Mouse (Mus musculus): ENCODE data around the gene Gadd45a.

Gadd45a gene

DNA sequence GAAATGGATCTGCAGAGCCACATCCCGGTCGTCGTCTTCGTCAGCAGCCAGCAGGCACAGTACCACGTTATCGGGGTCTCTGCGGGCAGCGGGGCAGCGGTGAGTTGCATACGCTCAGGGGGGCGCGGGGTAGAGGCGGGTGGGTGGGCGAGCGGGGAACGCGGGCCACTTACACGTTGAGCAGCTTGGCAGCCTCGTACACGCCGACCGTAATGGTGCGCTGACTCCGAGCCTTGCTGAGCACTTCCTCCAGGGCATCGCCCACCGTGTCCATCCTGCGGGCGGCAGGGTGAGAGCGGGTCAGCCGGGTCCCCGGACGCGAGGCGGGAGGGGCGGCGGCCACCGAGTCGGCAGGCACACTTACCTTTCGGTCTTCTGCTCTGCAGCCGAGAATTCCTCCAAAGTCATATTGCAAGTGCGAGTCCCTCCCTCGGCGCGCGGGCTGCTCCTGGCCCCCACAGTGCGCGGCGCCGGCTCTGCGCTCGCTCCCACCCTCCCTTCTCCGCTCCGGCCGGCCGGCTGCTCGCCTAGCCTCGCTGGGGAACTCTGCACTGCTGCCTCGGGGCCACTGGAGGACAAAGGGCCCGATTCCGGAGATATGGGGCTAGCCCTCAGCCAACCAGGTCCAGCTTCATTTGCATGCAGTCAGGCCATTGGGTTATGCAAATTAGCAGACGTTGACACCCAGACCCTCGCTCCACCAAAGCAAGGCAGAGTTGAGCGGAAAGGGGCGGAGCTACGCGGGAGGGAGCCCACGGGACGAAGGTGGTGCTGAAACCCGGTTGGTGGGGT is at the start of gene Gadd45a:
Gadd45a (minus strand) TSS at position 621 of the 792 bp plus-strand sequence.
- peak; percentile 98 to 99 for DNase-seq (ENCODE audit: inconsistent age in 2 of 2, low spot score in 1 of 2)

DNA sequence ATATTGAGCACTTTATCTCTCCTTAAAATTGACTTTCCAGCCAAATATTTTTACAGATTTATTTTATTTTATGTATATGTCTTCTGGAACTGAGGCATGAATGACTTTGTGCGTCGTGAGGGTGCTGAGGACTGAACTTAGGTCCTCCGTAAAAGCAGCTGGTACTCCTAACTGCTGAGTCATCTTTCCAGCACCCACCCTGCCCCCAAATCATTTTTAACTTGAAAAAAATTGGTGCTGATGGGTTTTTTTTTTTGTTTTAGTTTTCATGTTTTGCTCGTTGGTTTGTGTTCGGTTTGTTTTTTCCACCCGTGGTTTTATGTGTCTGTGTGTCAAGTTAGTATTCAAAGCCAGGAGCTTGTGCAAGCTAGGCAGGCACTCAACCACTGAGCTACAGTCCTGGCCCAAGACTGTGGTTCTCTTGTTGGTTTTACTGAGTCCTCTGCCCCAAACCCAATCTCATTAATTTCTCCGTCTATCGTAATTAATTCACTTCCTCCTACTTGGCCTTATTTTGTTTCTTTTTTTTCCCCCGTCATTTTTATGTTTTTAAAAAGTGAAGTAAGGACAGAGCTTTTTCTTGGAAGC is 48.7 kb upstream of the Gadd45a start:
- DNase-seq (ENCODE audit: inconsistent age in 2 of 2, low spot score in 1 of 2), result no peak

GRCm38 (mm10) chr6:67084465-67084864 is 47.2 kb upstream of the Gadd45a start:
- no peak for DNase-seq (ENCODE audit: inconsistent age in 2 of 2, low spot score in 1 of 2)

DNA sequence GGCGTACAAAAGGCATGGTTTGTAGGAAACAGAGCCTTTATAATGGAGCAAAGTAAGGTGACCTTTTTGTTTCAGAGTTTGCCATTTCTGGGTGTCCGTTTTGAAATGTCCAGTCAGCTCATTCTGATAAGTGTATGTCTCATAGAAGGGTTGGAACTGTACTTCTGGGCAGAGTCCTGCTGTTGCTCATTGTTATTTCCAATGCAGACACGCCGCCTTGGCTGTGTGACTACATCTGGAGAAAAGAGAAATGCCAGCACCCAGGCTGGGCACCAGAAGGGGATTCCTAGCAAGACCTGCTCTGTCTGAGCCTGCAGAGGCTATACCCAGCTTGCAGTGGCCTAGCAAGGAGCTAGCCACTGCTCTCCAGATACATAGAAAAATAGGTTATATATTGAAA is 43.9 kb upstream of the Gadd45a start:
- no peak for DNase-seq (ENCODE audit: inconsistent age in 2 of 2, low spot score in 1 of 2)

DNA sequence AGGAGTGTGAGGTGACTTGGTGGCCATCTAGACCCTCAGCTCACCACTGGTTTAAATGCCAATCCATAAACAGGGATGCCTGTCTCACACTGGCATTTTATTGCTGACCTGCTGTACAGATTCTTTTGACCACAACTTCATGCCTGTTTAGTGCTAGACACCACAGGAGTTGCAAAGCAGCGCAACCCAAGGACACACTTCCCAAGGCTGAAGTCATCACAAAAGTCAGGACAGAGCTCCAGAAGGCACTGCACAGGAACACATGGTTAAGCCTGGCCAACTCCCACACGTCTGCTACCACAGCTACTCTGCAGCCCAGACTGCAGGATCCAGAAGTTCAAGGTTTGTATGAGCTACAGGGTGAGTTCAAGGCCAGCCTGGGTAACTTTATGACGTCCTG is 40.8 kb upstream of the Gadd45a start:
- peak; percentile 80 to 81 for DNase-seq (ENCODE audit: inconsistent age in 2 of 2, low spot score in 1 of 2)

DNA sequence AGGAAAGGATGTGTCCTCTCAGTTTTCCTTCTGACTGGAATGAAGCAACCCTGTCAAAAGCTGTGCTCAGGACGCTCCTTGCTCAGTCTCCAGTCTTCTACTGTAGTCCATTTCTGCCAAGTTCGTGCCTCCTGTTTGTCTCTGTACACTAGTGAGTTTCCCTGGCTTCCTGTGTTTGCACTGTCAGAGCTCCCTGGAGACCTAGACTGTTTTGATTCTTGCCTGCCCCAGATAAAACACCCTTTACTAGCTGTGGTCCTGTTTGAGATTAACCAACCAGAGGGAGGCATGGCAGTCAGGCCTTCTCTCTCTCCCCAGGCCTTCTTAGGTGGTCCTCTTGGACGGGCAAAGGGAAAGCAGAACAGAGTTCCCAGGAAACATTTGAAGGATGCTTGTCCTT is 40.2 kb upstream of the Gadd45a start:
- DNase-seq (ENCODE audit: inconsistent age in 2 of 2, low spot score in 1 of 2), result peak in 1 of 2 experiments; percentile 53

- DNase-seq (ENCODE audit: inconsistent age in 2 of 2, low spot score in 1 of 2), result peak in 1 of 2 experiments; percentile 42
Observed at GRCm38 (mm10) chr6:67076348-67076747, 39.1 kb upstream of the Gadd45a start.

DNA sequence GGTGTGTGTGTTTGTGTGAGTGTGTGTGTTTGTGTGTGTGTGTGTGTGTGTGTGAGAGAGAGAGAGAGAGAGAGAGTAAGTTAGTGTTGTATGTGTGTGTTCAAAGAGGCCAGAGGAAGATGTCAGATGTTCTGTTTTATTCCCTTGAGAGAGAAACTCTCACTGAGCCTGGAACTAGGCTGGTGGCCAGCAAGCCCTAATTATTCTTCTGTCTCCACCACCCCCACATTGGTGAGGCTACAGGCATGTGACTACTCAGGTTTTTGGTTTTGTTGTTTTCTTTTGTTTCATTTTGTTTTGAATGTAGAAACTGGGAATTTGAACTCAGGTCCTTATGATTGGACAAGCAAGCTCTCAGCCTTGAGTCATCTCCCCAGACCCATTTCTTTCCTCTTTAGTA is 37.6 kb upstream of the Gadd45a start:
- no peak for DNase-seq (ENCODE audit: inconsistent age in 2 of 2, low spot score in 1 of 2)

GRCm38 (mm10) chr6:67073929-67074328 is 36.7 kb upstream of the Gadd45a start:
- no peak for DNase-seq (ENCODE audit: inconsistent age in 2 of 2, low spot score in 1 of 2)

DNA sequence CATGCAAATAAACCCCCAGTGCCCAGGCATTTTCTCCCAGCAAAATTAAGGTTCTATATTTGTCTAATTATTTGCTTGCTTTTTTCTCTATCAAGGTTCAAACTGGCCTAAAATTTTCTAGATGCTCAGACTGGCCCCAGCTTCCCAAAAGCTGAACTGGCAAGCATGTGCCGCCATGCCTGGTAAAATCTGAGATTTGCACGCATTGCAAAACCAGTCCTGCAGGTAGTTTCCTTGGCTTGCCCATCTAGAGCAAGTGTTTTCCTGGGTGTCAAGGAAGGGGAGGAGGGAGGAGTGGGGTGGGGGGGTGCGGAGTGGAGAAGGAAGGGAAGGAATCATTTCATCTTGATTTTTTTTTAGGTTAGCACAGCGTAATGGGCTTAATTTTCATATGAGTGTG is 36.2 kb upstream of the Gadd45a start:
- DNase-seq (ENCODE audit: inconsistent age in 2 of 2, low spot score in 1 of 2), result no peak

DNA sequence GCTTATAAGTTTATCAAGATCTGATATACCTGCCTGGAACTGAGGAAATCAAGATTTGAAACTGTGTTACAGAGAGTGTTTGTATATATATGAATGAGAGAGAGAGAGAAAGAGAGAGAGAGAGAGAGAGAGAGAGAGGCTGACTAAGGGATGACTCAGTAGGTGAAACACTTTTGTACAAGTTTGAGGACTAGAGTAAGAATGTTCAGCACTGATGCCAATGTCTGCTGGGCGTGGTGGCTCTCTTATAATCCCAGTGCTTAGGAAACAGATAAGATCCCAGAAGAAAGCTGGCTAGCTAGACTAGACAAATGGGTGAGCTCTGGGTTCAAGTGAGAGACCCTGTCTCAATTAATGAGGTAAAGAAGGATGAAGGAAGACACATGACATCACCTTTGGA is 34.4 kb upstream of the Gadd45a start:
- DNase-seq (ENCODE audit: inconsistent age in 2 of 2, low spot score in 1 of 2), result no peak

- peak in 1 of 2 experiments; percentile 66 for DNase-seq (ENCODE audit: inconsistent age in 2 of 2, low spot score in 1 of 2)
Observed at GRCm38 (mm10) chr6:67069800-67070315, 32.6 kb upstream of the Gadd45a start.

DNA sequence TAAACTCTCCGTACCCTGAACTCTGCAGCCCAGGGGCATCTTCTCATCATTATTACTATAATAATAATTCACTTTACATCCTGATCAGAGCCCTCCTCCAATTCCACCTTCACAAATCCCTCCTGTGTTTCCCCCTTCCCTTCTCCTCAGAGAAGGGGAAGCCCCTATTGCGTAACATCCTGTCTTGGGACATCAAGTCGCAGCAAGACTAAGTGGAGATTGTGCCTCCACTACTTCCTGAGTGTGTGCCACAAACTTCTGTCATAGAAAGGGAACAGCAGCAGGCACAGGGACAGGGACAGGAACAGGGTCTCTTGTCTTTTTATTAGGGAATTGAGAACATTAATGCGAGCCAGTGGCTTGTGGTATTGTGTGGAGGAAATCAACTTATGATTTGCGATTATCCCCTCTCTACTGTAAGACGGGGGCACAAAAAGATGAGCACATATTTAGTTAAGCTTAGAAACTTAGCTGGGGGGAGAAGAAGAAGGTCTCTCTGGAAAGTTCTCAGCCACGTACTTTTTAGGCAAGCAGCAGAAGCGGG is 32.0 kb upstream of the Gadd45a start:
- peak in 1 of 2 experiments; percentile 44 for DNase-seq (ENCODE audit: inconsistent age in 2 of 2, low spot score in 1 of 2)

DNA sequence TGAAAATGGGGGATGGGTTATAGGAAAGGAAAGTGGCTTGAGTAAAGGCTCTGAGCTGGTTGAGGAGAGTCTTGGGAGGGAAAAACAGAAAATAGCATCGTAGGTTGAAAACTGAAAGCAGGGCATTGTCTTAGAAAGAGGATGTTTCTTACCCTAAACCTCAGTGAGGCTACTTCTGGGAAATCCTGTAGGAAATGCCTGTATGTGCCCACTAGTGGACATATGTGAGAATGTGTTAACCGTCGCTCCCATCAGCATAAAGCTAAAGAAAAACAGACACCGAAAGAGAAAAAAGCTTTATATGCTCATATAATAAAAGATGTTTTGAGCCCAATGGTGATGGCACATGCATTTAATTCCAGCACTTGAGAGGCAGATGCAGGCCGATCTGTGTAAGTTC is 22.8 kb upstream of the Gadd45a start:
- no peak for DNase-seq (ENCODE audit: inconsistent age in 2 of 2, low spot score in 1 of 2)

DNA sequence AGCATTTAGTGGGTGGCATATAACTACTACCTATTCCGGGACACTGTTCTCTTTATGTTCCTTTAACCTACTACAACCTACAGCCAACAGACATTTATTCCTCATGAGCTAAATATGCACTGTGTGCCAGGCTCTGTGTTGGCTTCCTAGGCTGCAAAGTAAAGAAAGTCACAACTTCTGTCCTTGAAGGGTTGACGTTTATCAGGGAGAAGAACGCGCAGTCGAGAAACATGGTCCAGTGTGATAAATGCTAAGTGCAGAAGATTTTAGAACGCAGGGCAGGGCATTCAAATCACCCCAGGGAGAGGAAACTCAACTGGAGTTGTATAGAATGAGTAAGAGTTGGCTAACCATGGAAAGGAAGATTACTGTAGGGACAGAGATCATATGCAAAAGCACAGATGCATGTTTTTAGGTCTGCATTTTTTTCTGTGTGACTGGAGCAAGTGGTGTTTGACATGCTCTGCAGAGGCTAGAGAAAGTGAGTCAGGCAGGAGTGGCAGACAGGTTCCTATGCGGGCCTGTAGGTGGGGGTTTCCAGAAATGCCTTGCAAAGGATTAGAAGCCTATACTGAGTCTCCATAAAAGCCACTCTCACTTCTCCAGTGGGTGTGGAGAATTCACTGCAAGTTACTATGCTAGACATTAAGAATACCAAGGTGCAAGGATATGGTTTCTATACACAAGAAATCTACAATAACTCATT is 20.9 kb upstream of the Gadd45a start:
- DNase-seq (ENCODE audit: inconsistent age in 2 of 2, low spot score in 1 of 2), result peak in 1 of 2 experiments; percentile 13

- DNase-seq (ENCODE audit: inconsistent age in 2 of 2, low spot score in 1 of 2), result no peak
Observed at GRCm38 (mm10) chr6:67057574-67057973, 20.3 kb upstream of the Gadd45a start.

GRCm38 (mm10) chr6:67056889-67057564 is 19.8 kb upstream of the Gadd45a start:
- peak in 1 of 2 experiments; percentile 16 for DNase-seq (ENCODE audit: inconsistent age in 2 of 2, low spot score in 1 of 2)

- no peak for DNase-seq (ENCODE audit: inconsistent age in 2 of 2, low spot score in 1 of 2)
Observed at GRCm38 (mm10) chr6:67056108-67056888, 19.0 kb upstream of the Gadd45a start.

DNA sequence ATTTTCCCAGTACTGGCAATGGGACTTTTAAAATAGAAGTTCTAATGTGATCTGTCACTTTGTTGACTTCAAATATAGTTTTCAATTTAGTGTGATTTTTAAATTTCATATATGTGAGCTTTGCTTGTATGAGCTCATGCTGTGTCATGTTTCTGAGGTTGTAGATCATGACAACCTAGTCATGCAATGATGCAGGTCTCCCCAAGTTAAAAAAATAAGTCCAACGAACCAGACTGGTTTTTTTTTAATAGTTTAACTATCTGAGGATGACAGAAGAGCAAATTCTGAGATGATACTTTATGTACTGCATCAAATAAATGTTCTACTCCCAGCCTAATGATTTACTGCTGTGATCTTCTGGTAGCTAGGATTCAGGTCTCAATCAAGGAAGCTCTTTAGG is 12.8 kb upstream of the Gadd45a start:
- no peak for DNase-seq (ENCODE audit: inconsistent age in 2 of 2, low spot score in 1 of 2)

- no peak for DNase-seq (ENCODE audit: inconsistent age in 2 of 2, low spot score in 1 of 2)
Observed at GRCm38 (mm10) chr6:67049695-67050038, 12.4 kb upstream of the Gadd45a start.
